Mouse (Mus musculus) midbrain, embryonic 13.5 days (tissue): ENCODE measurements around the gene Lrrc8e. TPM values are rescaled to one million over a fixed set of nuclear protein-coding genes. Genes with fewer than 3 reads are reported as not detected.
"Not testable (repeated sequence)": the region's sequence is repeated elsewhere in the genome, so short reads cannot be mapped to it uniquely, and the experiment has no call there.

Experiments used
- ATAC-seq: fragments of 200-750 bp; cut with Nextera tagmentation; 2 replicates; pipeline ENCODE4 v1.8.0; 2017; ENCODE audit warnings: mild to moderate bottlenecking, moderate TSS enrichment, moderate library complexity
- H3K27ac ChIP-seq: fragments of 300-500 bp; sonication (generic); 2 replicates; pipeline ENCODE4 v1.5.1; 2015; ENCODE audit warnings: inconsistent platforms, mild to moderate bottlenecking, moderate library complexity
- H3K27me3 ChIP-seq: fragments of 300-500 bp; sonication (generic); 2 replicates; pipeline ENCODE4 v1.6.1; 2015; ENCODE audit warnings: mild to moderate bottlenecking, inconsistent platforms
- H3K36me3 ChIP-seq: fragments of 300-500 bp; sonication (generic); 2 replicates; pipeline ENCODE4 v1.6.1; 2015; ENCODE audit warnings: mild to moderate bottlenecking, inconsistent platforms
- H3K4me1 ChIP-seq: fragments of 300-500 bp; sonication (generic); replicated peaks from 2 replicates; pipeline ENCODE4 v1.6.1; 2015; ENCODE audit warnings: inconsistent platforms
- H3K4me2 ChIP-seq: fragments of 300-500 bp; sonication (generic); replicated peaks from 2 replicates; pipeline ENCODE4 v1.6.1; 2015; ENCODE audit warnings: moderate library complexity, mild to moderate bottlenecking, inconsistent platforms
- H3K4me3 ChIP-seq: fragments of 300-500 bp; sonication (generic); replicated peaks from 2 replicates; pipeline ENCODE4 v1.5.1; 2015; ENCODE audit warnings: mild to moderate bottlenecking, inconsistent platforms
- H3K9ac ChIP-seq: fragments of 300-500 bp; sonication (generic); replicated peaks from 2 replicates; pipeline ENCODE4 v1.6.1; 2015; ENCODE audit warnings: mild to moderate bottlenecking, inconsistent platforms
- H3K9me3 ChIP-seq: fragments of 300-500 bp; sonication (generic); 2 replicates; pipeline ENCODE4 v1.6.1; 2016; ENCODE audit warnings: mild to moderate bottlenecking, inconsistent platforms
- WGBS: fragments of 180-500 bp; shearing (Covaris S2); methylation state at CpG from one replicate; pipeline ENCODE4 v1.1.7; 2015; 5-methylcytosine and 5-hydroxymethylcytosine counted together
- polyA plus RNA-seq: library from polyadenylated mRNA; unstranded; fragments of >200 nt; fragmentation: Nextera tagmentation; extraction: Ambion mirVana; gene quantifications from 2 replicates; pipeline ENCODE4 v1.2.1, GENCODE M21; 2015

The Lrrc8e gene
- polyA plus RNA-seq, 1 experiment from 2014 or later = not detected

GRCm38 (mm10) chr8:4249213-4249612 lies 22.6 kb downstream of the Lrrc8e start:
- WGBS = 20% methylated on average over 29 of the region's 29 CpGs
- ATAC-seq = no peak
- peaks cover 29% of the 10 kb centered on the region for H3K4me1 ChIP-seq
- no peak overlapping the region for H3K4me3 ChIP-seq
- peaks cover 15% of the 10 kb centered on the region; the same call in 1 of the 2 replicates for H3K27me3 ChIP-seq
- no peaks in the 10 kb centered on the region for H3K9me3 ChIP-seq
- peak overlapping the region; percentile 41 for H3K9ac ChIP-seq
- H3K36me3 ChIP-seq = peaks cover 57% of the 10 kb centered on the region
- no peak overlapping the region for H3K4me2 ChIP-seq
- no peak overlapping the region for H3K27ac ChIP-seq

- Histone ChIP-seq H3K27ac (no peak overlapping the region), H3K9ac (no peak overlapping the region), H3K4me2 (no peak overlapping the region), H3K4me1 (peaks cover 32% of the 10 kb centered on the region), H3K27me3 (peaks cover 15% of the 10 kb centered on the region; the same call in 1 of the 2 replicates), H3K9me3 (no peaks in the 10 kb centered on the region), H3K4me3 (no peak overlapping the region), H3K36me3 (peaks cover 57% of the 10 kb centered on the region)
- 36% methylated on average over 26 of the region's 26 CpGs for WGBS
- peak; percentile 12 for ATAC-seq
Observed at GRCm38 (mm10) chr8:4250306-4250970, 23.8 kb downstream of the Lrrc8e start.

GRCm38 (mm10) chr8:4252116-4252760 lies 25.6 kb downstream of the Lrrc8e start:
- peak overlapping the region; percentile 91 for H3K9ac ChIP-seq
- peak overlapping the region; percentile 92 for H3K4me3 ChIP-seq
- no peaks in the 10 kb centered on the region for H3K9me3 ChIP-seq
- H3K4me1 ChIP-seq = peaks cover 45% of the 10 kb centered on the region
- peaks cover 57% of the 10 kb centered on the region for H3K36me3 ChIP-seq
- peak; percentile 0; the same call in 1 of the 2 replicates for ATAC-seq
- H3K4me2 ChIP-seq = peak overlapping the region; percentile 71
- H3K27ac ChIP-seq = peak overlapping the region; percentile 92
- peaks cover 15% of the 10 kb centered on the region; the same call in 1 of the 2 replicates for H3K27me3 ChIP-seq
- WGBS = 45% methylated on average over 8 of the region's 8 CpGs

- Histone ChIP-seq H3K4me1 (peaks cover 55% of the 10 kb centered on the region), H3K9ac (peak within 1 kb of the TSS; percentile 91), H3K27me3 (peaks cover 12% of the 10 kb centered on the region; the same call in 1 of the 2 replicates), H3K27ac (peak within 1 kb of the TSS; percentile 92), H3K9me3 (no peaks in the 10 kb centered on the region), H3K4me2 (peak within 1 kb of the TSS; percentile 71), H3K36me3 (peaks cover 52% of the 10 kb centered on the region), H3K4me3 (peak within 1 kb of the TSS; percentile 92)
- ATAC-seq = peak; percentile 86
- whole genome bisulfite sequencing = 1% methylated on average over 69 of the region's 69 CpGs
Observed at GRCm38 (mm10) chr8:4252934-4253841, 26.6 kb downstream of the Lrrc8e start, which contains the start of gene Snapc2. Gene Snapc2, plus strand, starts transcription at chr8:4253080.

GRCm38 (mm10) chr8:4254001-4254400 lies 27.4 kb downstream of the Lrrc8e start:
- WGBS = 58% methylated on average over 6 of the region's 6 CpGs
- Histone ChIP-seq H3K4me2 (peak overlapping the region; percentile 71), H3K4me3 (peak overlapping the region; percentile 92), H3K9me3 (no peaks in the 10 kb centered on the region), H3K4me1 (peaks cover 54% of the 10 kb centered on the region), H3K9ac (peak overlapping the region; percentile 24; the same call in 1 of the 2 replicates), H3K27ac (peak overlapping the region; percentile 92; the same call in 1 of the 2 replicates), H3K27me3 (0 out of 2 replicates have a peak, but pooled peaks cover 6% of the 10 kb centered on the region), H3K36me3 (peaks cover 48% of the 10 kb centered on the region)
- ATAC-seq = no peak

GRCm38 (mm10) chr8:4255471-4255870 lies 28.8 kb downstream of the Lrrc8e start:
- not testable (repeated sequence) for H3K4me3 ChIP-seq, ATAC-seq, H3K9me3 ChIP-seq, H3K27ac ChIP-seq, H3K9ac ChIP-seq, H3K27me3 ChIP-seq, H3K4me2 ChIP-seq
- 86% methylated on average over 7 of the region's 7 CpGs for WGBS
- Histone ChIP-seq H3K4me1 (peaks cover 55% of the 10 kb centered on the region), H3K36me3 (peaks cover 42% of the 10 kb centered on the region)

- WGBS = 70% methylated on average over 4 of the region's 4 CpGs
- no peaks in the 10 kb centered on the region for H3K9me3 ChIP-seq
- H3K9ac ChIP-seq = peak overlapping the region; percentile 95
- H3K4me2 ChIP-seq = peak overlapping the region; percentile 77
- no peak for ATAC-seq
- H3K4me1 ChIP-seq = peaks cover 52% of the 10 kb centered on the region
- peaks cover 53% of the 10 kb centered on the region for H3K36me3 ChIP-seq
- H3K4me3 ChIP-seq = peak overlapping the region; percentile 95
- peak overlapping the region; percentile 98 for H3K27ac ChIP-seq
- no peaks in the 10 kb centered on the region for H3K27me3 ChIP-seq
Observed at GRCm38 (mm10) chr8:4256911-4257310, 30.3 kb downstream of the Lrrc8e start.

- peak overlapping the region; percentile 98 for H3K27ac ChIP-seq
- no peak for ATAC-seq
- peak overlapping the region; percentile 95 for H3K4me3 ChIP-seq
- H3K27me3 ChIP-seq = no peaks in the 10 kb centered on the region
- no peaks in the 10 kb centered on the region for H3K9me3 ChIP-seq
- peak overlapping the region; percentile 95 for H3K9ac ChIP-seq
- H3K36me3 ChIP-seq = peaks cover 58% of the 10 kb centered on the region
- H3K4me2 ChIP-seq = peak overlapping the region; percentile 77
- WGBS = 56% methylated on average over 4 of the region's 4 CpGs
- H3K4me1 ChIP-seq = peaks cover 50% of the 10 kb centered on the region
Observed at GRCm38 (mm10) chr8:4257350-4257749, 30.7 kb downstream of the Lrrc8e start.

GRCm38 (mm10) chr8:4258233-4258632 lies 31.6 kb downstream of the Lrrc8e start:
- peaks cover 66% of the 10 kb centered on the region for H3K36me3 ChIP-seq
- H3K4me2 ChIP-seq = peak overlapping the region; percentile 77
- peak overlapping the region; percentile 98 for H3K27ac ChIP-seq
- peak overlapping the region; percentile 95 for H3K4me3 ChIP-seq
- peak; percentile 70 for ATAC-seq
- H3K4me1 ChIP-seq = peaks cover 46% of the 10 kb centered on the region
- 3% methylated on average over 35 of the region's 35 CpGs for WGBS
- no peaks in the 10 kb centered on the region for H3K9me3 ChIP-seq
- H3K27me3 ChIP-seq = no peaks in the 10 kb centered on the region
- peak overlapping the region; percentile 95 for H3K9ac ChIP-seq

- H3K9me3 ChIP-seq = no peaks in the 10 kb centered on the region
- H3K4me1 ChIP-seq = peaks cover 43% of the 10 kb centered on the region
- H3K36me3 ChIP-seq = peaks cover 71% of the 10 kb centered on the region
- no peaks in the 10 kb centered on the region for H3K27me3 ChIP-seq
- WGBS = 0% methylated on average over 31 of the region's 32 CpGs
- H3K27ac ChIP-seq = peak overlapping the region; percentile 98
- H3K9ac ChIP-seq = peak overlapping the region; percentile 95
- peak; percentile 78 for ATAC-seq
- H3K4me3 ChIP-seq = peak overlapping the region; percentile 95
- H3K4me2 ChIP-seq = peak overlapping the region; percentile 77
Observed at GRCm38 (mm10) chr8:4258678-4259077, 32.1 kb downstream of the Lrrc8e start.

GRCm38 (mm10) chr8:4259125-4259804 lies 32.6 kb downstream of the Lrrc8e start, which contains the start of gene Ctxn1:
Gene Ctxn1, minus strand, starts transcription at chr8:4259274.
- peaks cover 77% of the 10 kb centered on the region for H3K36me3 ChIP-seq
- peak within 1 kb of the TSS; percentile 95 for H3K4me3 ChIP-seq
- ATAC-seq = peak; percentile 92
- peak within 1 kb of the TSS; percentile 98 for H3K27ac ChIP-seq
- H3K4me2 ChIP-seq = peak within 1 kb of the TSS; percentile 77
- H3K9me3 ChIP-seq = no peaks in the 10 kb centered on the region
- H3K9ac ChIP-seq = peak within 1 kb of the TSS; percentile 95
- peaks cover 37% of the 10 kb centered on the region for H3K4me1 ChIP-seq
- H3K27me3 ChIP-seq = no peaks in the 10 kb centered on the region
- 9% methylated on average over 20 of the region's 33 CpGs for WGBS
